Mouse (Mus musculus) right cerebral cortex, adult 18-20 months (tissue): Measurements from ENCODE around the gene Tax1bp1.

Source experiments
- DNase-seq: peaks from one replicate; pipeline ENCODE4 v3.0.0; 2022; ENCODE audit warnings: mixed read lengths

Gene Tax1bp1

DNA sequence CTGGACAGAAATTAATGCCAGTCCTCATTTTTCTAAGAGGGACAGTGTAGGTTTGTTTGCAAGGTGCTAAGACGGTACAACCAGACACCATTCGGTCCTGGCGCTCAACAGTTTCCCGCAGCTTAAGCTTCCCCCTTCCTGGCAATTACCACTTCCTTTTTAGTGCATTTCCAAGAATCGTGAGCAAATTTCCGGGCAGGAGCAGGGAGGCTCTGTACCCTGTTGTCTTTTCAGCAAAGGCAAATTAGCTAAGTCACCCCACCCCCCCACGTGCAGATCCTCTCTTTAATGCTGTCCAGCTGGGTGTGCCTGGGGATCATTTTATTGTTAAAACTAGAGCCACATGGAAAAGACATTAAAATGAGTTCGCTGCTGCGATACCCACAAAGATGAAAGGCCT is 88.7 kb downstream of the Tax1bp1 start:
- no peak for DNase-seq

GRCm38 (mm10) chr6:52805237-52805856 is 91.8 kb downstream of the Tax1bp1 start:
- no peak for DNase-seq
